Mouse (Mus musculus) megakaryocyte, embryonic 14.5 days (primary cell): ENCODE measurements at regions not wholly inside any gene's neighbourhood (a gene's known extent, or its start where the extent isn't known, plus 50 kb on each side); places are given as distances from the start of the nearest gene placed in this dataset.

Experiments
- FLI1 ChIP-seq: IDR thresholded peaks from 2 replicates; pipeline ENCODE4 v1.6.1; 2012; ENCODE audit warnings: low read length, inconsistent platforms, mixed read lengths
- GATA1 ChIP-seq: IDR thresholded peaks from 3 replicates; pipeline ENCODE4 v1.6.1; 2012; ENCODE audit warnings: mixed read lengths, low read length, inconsistent platforms, borderline replicate concordance

- TF ChIP-seq GATA1 (no peak), FLI1 (no peak)
These were observed 362.2 kb downstream of the Arl4a start for GRCm38 (mm10) chr12:39675608-39676007.
